Mouse (Mus musculus): ENCODE data around the gene Zdhhc8. TPM values are rescaled to one million over a fixed set of nuclear protein-coding genes. Genes with fewer than 3 reads are reported as not detected.
"Not testable (repeated sequence)": the region's sequence is repeated elsewhere in the genome, so short reads cannot be mapped to it uniquely, and the experiment has no call there.

The Zdhhc8 gene
- total RNA-seq, 4 experiments from 2014 or later = 106 to 125 (median 117) TPM

- DNase-seq (ENCODE audit: low spot score in 2 of 2) = no peak
Measured at GRCm38 (mm10) chr16:18198365-18199098, 36.4 kb downstream of the Zdhhc8 start.

GRCm38 (mm10) chr16:18197881-18198280 is 37.1 kb downstream of the Zdhhc8 start:
- DNase-seq (ENCODE audit: low spot score in 2 of 2) = no peak

GRCm38 (mm10) chr16:18195561-18195960 is 39.4 kb downstream of the Zdhhc8 start:
- not testable (repeated sequence) for DNase-seq (ENCODE audit: low spot score in 2 of 2)

GRCm38 (mm10) chr16:18195068-18195467 is 39.9 kb downstream of the Zdhhc8 start:
- peak in 1 of 2 experiments; percentile 94 for DNase-seq (ENCODE audit: low spot score in 2 of 2)

- no peak for DNase-seq (ENCODE audit: low spot score in 2 of 2)
Measured at GRCm38 (mm10) chr16:18194208-18194985, 40.5 kb downstream of the Zdhhc8 start.

GRCm38 (mm10) chr16:18191006-18191405 is 43.9 kb downstream of the Zdhhc8 start:
- no peak for DNase-seq (ENCODE audit: low spot score in 2 of 2)

GRCm38 (mm10) chr16:18187221-18187620 is 47.7 kb downstream of the Zdhhc8 start:
- DNase-seq (ENCODE audit: low spot score in 2 of 2) = no peak

- no peak for DNase-seq (ENCODE audit: low spot score in 2 of 2)
Measured at GRCm38 (mm10) chr16:18186798-18187197, 48.1 kb downstream of the Zdhhc8 start.

GRCm38 (mm10) chr16:18185715-18186449 is 49.1 kb downstream of the Zdhhc8 start:
- no peak for DNase-seq (ENCODE audit: low spot score in 2 of 2)

GRCm38 (mm10) chr16:18182766-18183165 is 52.2 kb downstream of the Zdhhc8 start:
- DNase-seq (ENCODE audit: low spot score in 2 of 2) = no peak

- no peak for DNase-seq (ENCODE audit: low spot score in 2 of 2)
Measured at GRCm38 (mm10) chr16:18181398-18181797, 53.5 kb downstream of the Zdhhc8 start.

GRCm38 (mm10) chr16:18179591-18179990 is 55.3 kb downstream of the Zdhhc8 start:
- DNase-seq (ENCODE audit: low spot score in 2 of 2) = no peak

- DNase-seq (ENCODE audit: low spot score in 2 of 2) = no peak
Measured at GRCm38 (mm10) chr16:18176758-18177157, 58.2 kb downstream of the Zdhhc8 start.

GRCm38 (mm10) chr16:18175817-18176541 is 59.0 kb downstream of the Zdhhc8 start:
- DNase-seq (ENCODE audit: low spot score in 2 of 2) = peak in 1 of 2 experiments; percentile 32

- DNase-seq (ENCODE audit: low spot score in 2 of 2) = peak in 1 of 2 experiments; percentile 88
Measured at GRCm38 (mm10) chr16:18173788-18174187, 61.1 kb downstream of the Zdhhc8 start.

- DNase-seq (ENCODE audit: low spot score in 2 of 2) = peak in 1 of 2 experiments; percentile 93
Measured at GRCm38 (mm10) chr16:18173231-18173630, 61.7 kb downstream of the Zdhhc8 start.

- DNase-seq (ENCODE audit: low spot score in 2 of 2) = peak in 1 of 2 experiments; percentile 68
Measured at GRCm38 (mm10) chr16:18172266-18172855, 62.6 kb downstream of the Zdhhc8 start.
